Mouse (Mus musculus) thymus, adult 2 months (tissue): Measurements from ENCODE around the gene Capn2. TPM values are rescaled to one million over a fixed set of nuclear protein-coding genes. Genes with fewer than 3 reads are reported as not detected.

ENCODE experiments used
- DNase-seq: peaks from one replicate; pipeline ENCODE4 v3.0.0; 2021
- H3K27ac ChIP-seq: fragments of 200-500 bp; 2 replicates; pipeline ENCODE4 v1.5.1; 2012; ENCODE audit warnings: low read length, control low read depth; ENCODE audit not compliant: control insufficient read depth, insufficient read depth
- H3K27me3 ChIP-seq: fragments of 200-500 bp; 2 replicates; pipeline ENCODE4 v1.6.1; 2012; ENCODE audit warnings: mild to moderate bottlenecking, low read length, moderate library complexity, mixed read lengths; ENCODE audit not compliant: control insufficient read depth, insufficient read depth
- H3K36me3 ChIP-seq: fragments of 200-500 bp; 2 replicates; pipeline ENCODE4 v1.6.1; 2012; ENCODE audit warnings: mild to moderate bottlenecking, low read length, moderate library complexity; ENCODE audit not compliant: control insufficient read depth, insufficient read depth
- H3K4me1 ChIP-seq: fragments of 200-500 bp; replicated peaks from 2 replicates; pipeline ENCODE4 v1.6.1; 2012; ENCODE audit warnings: low read length; ENCODE audit not compliant: control insufficient read depth, insufficient read depth
- H3K4me3 ChIP-seq: fragments of 200-500 bp; 2 replicates; pipeline ENCODE4 v1.5.1; 2012; ENCODE audit warnings: mild to moderate bottlenecking, low read length, control low read depth, moderate library complexity; ENCODE audit not compliant: control insufficient read depth, insufficient read depth
- CTCF ChIP-seq: fragments of 200-500 bp; IDR thresholded peaks from 2 replicates; pipeline ENCODE4 v1.5.1; 2012; ENCODE audit warnings: mild to moderate bottlenecking, control low read depth, low read length, moderate library complexity, borderline replicate concordance; ENCODE audit not compliant: control insufficient read depth, poor library complexity, insufficient read depth; ENCODE audit errors: extremely low read depth
- POLR2A ChIP-seq: fragments of 200-500 bp; IDR thresholded peaks from 2 replicates; pipeline ENCODE4 v1.6.1; 2012; ENCODE audit warnings: mild to moderate bottlenecking, low read length, control low read depth, moderate library complexity; ENCODE audit not compliant: control insufficient read depth, poor library complexity, insufficient read depth; ENCODE audit errors: extremely low read depth
- WGBS: fragments of 180-500 bp; shearing (Covaris S2); methylation state at CpG from one replicate; pipeline ENCODE4 v1.1.7; 2018; 5-methylcytosine and 5-hydroxymethylcytosine counted together
- polyA plus RNA-seq: library from polyadenylated mRNA; depleted of rRNA; stranded (reverse); fragments of >200 nt; gene quantifications from 2 replicates; pipeline ENCODE4 v1.2.3, GENCODE M21; 2012

The Capn2 gene
- polyA plus RNA-seq, 1 experiment: 19.4 TPM

DNA sequence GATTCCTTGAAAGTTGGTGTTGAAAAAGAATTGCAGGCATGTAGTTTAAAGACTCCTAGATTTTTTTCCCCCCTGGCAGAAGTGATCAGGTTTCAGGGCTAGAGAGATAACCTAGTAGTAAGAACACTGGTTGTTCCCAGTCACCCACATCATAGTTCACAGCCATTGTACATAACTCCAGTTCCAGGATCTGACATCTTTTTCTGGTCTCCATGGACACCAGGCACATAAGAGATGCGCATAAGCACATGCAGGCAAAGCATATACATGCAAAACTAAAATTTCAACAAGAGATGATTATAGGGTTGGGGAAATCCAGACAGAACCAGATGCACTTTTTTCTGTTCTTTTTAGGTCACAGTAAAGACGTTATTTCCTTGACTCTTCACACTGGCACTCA, 62.3 kb downstream of the Capn2 start:
- Histone ChIP-seq H3K27me3 (no peaks in the 10 kb centered on the region), H3K27ac (no peak overlapping the region), H3K36me3 (peaks cover 51% of the 10 kb centered on the region), H3K4me3 (no peak overlapping the region), H3K4me1 (no peaks in the 10 kb centered on the region)
- no peak for TF ChIP-seq POLR2A
- no peak for TF ChIP-seq CTCF
- WGBS: 92% methylated on average over 2 of the region's 2 CpGs
- no peak for DNase-seq

DNA sequence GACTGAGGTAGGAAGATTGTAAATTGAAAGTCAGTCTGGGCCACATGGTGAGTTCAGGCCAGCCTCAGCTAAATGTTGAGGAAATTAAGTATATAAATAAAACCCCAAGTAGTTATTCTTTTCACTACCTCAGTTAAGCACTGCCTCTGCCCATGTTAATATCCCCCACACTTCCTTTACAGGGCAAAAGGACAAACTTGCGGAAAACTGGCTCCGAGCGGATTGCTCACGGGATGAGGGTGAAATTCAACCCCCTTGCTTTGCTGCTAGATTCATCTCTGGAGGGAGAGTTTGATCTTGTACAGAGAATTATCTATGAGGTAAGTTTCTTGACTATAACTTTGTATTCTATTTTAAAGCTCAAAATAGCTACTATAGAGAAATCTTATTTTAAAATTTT, 64.9 kb downstream of the Capn2 start:
- DNase-seq: no peak
- 99% methylated on average over 4 of the region's 4 CpGs for WGBS
- Histone ChIP-seq H3K36me3 (peaks cover 55% of the 10 kb centered on the region), H3K4me3 (no peak overlapping the region), H3K27ac (no peak overlapping the region), H3K4me1 (no peaks in the 10 kb centered on the region), H3K27me3 (no peaks in the 10 kb centered on the region)
- TF ChIP-seq POLR2A: no peak
- TF ChIP-seq CTCF: no peak

GRCm38 (mm10) chr1:182448276-182449035, 69.0 kb downstream of the Capn2 start:
- 97% methylated on average over 14 of the region's 14 CpGs for WGBS
- no peaks in the 10 kb centered on the region for H3K27me3 ChIP-seq
- peaks cover 68% of the 10 kb centered on the region for H3K36me3 ChIP-seq
- DNase-seq: no peak
- H3K27ac ChIP-seq: no peak overlapping the region
- no peak for TF ChIP-seq POLR2A
- TF ChIP-seq CTCF: no peak
- no peak overlapping the region for H3K4me3 ChIP-seq
- no peaks in the 10 kb centered on the region for H3K4me1 ChIP-seq

- H3K27me3 ChIP-seq: no peaks in the 10 kb centered on the region
- H3K27ac ChIP-seq: no peak overlapping the region
- H3K4me3 ChIP-seq: no peak overlapping the region
- no peak for TF ChIP-seq POLR2A
- TF ChIP-seq CTCF: no peak
- H3K36me3 ChIP-seq: peaks cover 71% of the 10 kb centered on the region
- no peaks in the 10 kb centered on the region for H3K4me1 ChIP-seq
- DNase-seq: no peak
- 100% methylated on average over 2 of the region's 2 CpGs for WGBS
Observed at GRCm38 (mm10) chr1:182444116-182444515, 73.3 kb downstream of the Capn2 start.

GRCm38 (mm10) chr1:182441791-182442473, 75.5 kb downstream of the Capn2 start:
- peaks cover 59% of the 10 kb centered on the region for H3K36me3 ChIP-seq
- WGBS: 96% methylated on average over 18 of the region's 18 CpGs
- H3K27ac ChIP-seq: no peak overlapping the region
- no peak overlapping the region for H3K4me3 ChIP-seq
- TF ChIP-seq CTCF: no peak
- TF ChIP-seq POLR2A: no peak
- no peaks in the 10 kb centered on the region for H3K27me3 ChIP-seq
- no peak for DNase-seq
- H3K4me1 ChIP-seq: no peaks in the 10 kb centered on the region

GRCm38 (mm10) chr1:182439546-182440222, 77.7 kb downstream of the Capn2 start:
- H3K4me1 ChIP-seq: no peaks in the 10 kb centered on the region
- 94% methylated on average over 5 of the region's 5 CpGs for WGBS
- TF ChIP-seq CTCF (no peak), POLR2A (no peak)
- peaks cover 44% of the 10 kb centered on the region for H3K36me3 ChIP-seq
- no peak for DNase-seq
- H3K27ac ChIP-seq: no peak overlapping the region
- no peaks in the 10 kb centered on the region for H3K27me3 ChIP-seq
- H3K4me3 ChIP-seq: no peak overlapping the region

- H3K27me3 ChIP-seq: no peaks in the 10 kb centered on the region
- peaks cover 32% of the 10 kb centered on the region for H3K36me3 ChIP-seq
- TF ChIP-seq POLR2A (no peak), CTCF (no peak)
- H3K4me1 ChIP-seq: no peaks in the 10 kb centered on the region
- no peak for DNase-seq
- H3K27ac ChIP-seq: no peak overlapping the region
- WGBS: 95% methylated on average over 5 of the region's 5 CpGs
- no peak overlapping the region for H3K4me3 ChIP-seq
Observed at GRCm38 (mm10) chr1:182436746-182437145, 80.7 kb downstream of the Capn2 start.
